Mouse (Mus musculus): ENCODE results near the gene Hdhd5. TPM values are rescaled to one million over a fixed set of nuclear protein-coding genes. Genes with fewer than 3 reads are reported as not detected.
A peak's percentile ranks its signal among the peaks of the same experiment; 100 is the strongest.

Hdhd5 gene
- polyA plus RNA-seq, 1 experiment from 2014 or later, result 20.5 TPM

GRCm38 (mm10) chr6:120517311-120517710, 13.8 kb downstream of the Hdhd5 start:
- Histone ChIP-seq H3K27me3 (ENCODE audit: insufficient read depth, poor library complexity, severe bottlenecking) (no peaks in the 10 kb centered on the region), H3K4me1 (0 out of 2 replicates have a peak, but pooled peaks cover 7% of the 10 kb centered on the region), H3K27ac (peak overlapping the region; percentile 69; the same call in 1 of the 2 replicates), H3K4me3 (no peak overlapping the region), H3K9me3 (no peaks in the 10 kb centered on the region), H3K36me3 (peaks cover 75% of the 10 kb centered on the region)
- 86% methylated on average over 5 of the region's 5 CpGs for WGBS
- DNase-seq (ENCODE audit: low spot score), result no peak

- Histone ChIP-seq H3K36me3 (peaks cover 72% of the 10 kb centered on the region), H3K9me3 (no peaks in the 10 kb centered on the region), H3K4me3 (no peak overlapping the region), H3K4me1 (0 out of 2 replicates have a peak, but pooled peaks cover 7% of the 10 kb centered on the region), H3K27ac (peak overlapping the region; percentile 69; the same call in 1 of the 2 replicates), H3K27me3 (ENCODE audit: insufficient read depth, poor library complexity, severe bottlenecking) (no peaks in the 10 kb centered on the region)
- DNase-seq (ENCODE audit: low spot score), result no peak
- 74% methylated on average over 6 of the region's 6 CpGs for WGBS
Measured at GRCm38 (mm10) chr6:120516879-120517278, 14.2 kb downstream of the Hdhd5 start.

- H3K4me1 ChIP-seq, result 0 out of 2 replicates have a peak, but pooled peaks cover 7% of the 10 kb centered on the region
- no peak for DNase-seq (ENCODE audit: low spot score)
- H3K27me3 ChIP-seq (ENCODE audit: insufficient read depth, poor library complexity, severe bottlenecking), result no peaks in the 10 kb centered on the region
- H3K27ac ChIP-seq, result 0 out of 2 replicates have a peak overlapping the region, but pooled peaks have one; percentile 69
- H3K9me3 ChIP-seq, result no peaks in the 10 kb centered on the region
- WGBS, result 62% methylated on average over 4 of the region's 4 CpGs
- H3K4me3 ChIP-seq, result no peak overlapping the region
- H3K36me3 ChIP-seq, result peaks cover 72% of the 10 kb centered on the region
Measured at GRCm38 (mm10) chr6:120516422-120516821, 14.7 kb downstream of the Hdhd5 start.

- peaks cover 60% of the 10 kb centered on the region for H3K36me3 ChIP-seq
- H3K27ac ChIP-seq, result no peak overlapping the region
- no peaks in the 10 kb centered on the region for H3K9me3 ChIP-seq
- WGBS, result 75% methylated on average over 6 of the region's 6 CpGs
- DNase-seq (ENCODE audit: low spot score), result no peak
- H3K27me3 ChIP-seq (ENCODE audit: insufficient read depth, poor library complexity, severe bottlenecking), result no peaks in the 10 kb centered on the region
- H3K4me3 ChIP-seq, result no peak overlapping the region
- no peaks in the 10 kb centered on the region for H3K4me1 ChIP-seq
Measured at GRCm38 (mm10) chr6:120511212-120511611, 19.9 kb downstream of the Hdhd5 start.

GRCm38 (mm10) chr6:120510425-120510824, 20.7 kb downstream of the Hdhd5 start:
- no peak for DNase-seq (ENCODE audit: low spot score)
- WGBS, result 78% methylated on average over 8 of the region's 8 CpGs
- H3K27me3 ChIP-seq (ENCODE audit: insufficient read depth, poor library complexity, severe bottlenecking), result no peaks in the 10 kb centered on the region
- no peaks in the 10 kb centered on the region for H3K9me3 ChIP-seq
- H3K4me1 ChIP-seq, result peaks cover 3% of the 10 kb centered on the region; the same call in 1 of the 2 replicates
- H3K27ac ChIP-seq, result no peak overlapping the region
- H3K36me3 ChIP-seq, result peaks cover 60% of the 10 kb centered on the region
- H3K4me3 ChIP-seq, result no peak overlapping the region

GRCm38 (mm10) chr6:120509975-120510374, 21.1 kb downstream of the Hdhd5 start:
- Histone ChIP-seq H3K9me3 (no peaks in the 10 kb centered on the region), H3K4me1 (peaks cover 3% of the 10 kb centered on the region; the same call in 1 of the 2 replicates), H3K27me3 (ENCODE audit: insufficient read depth, poor library complexity, severe bottlenecking) (no peaks in the 10 kb centered on the region), H3K27ac (no peak overlapping the region), H3K36me3 (peaks cover 60% of the 10 kb centered on the region), H3K4me3 (no peak overlapping the region)
- 87% methylated on average over 7 of the region's 7 CpGs for WGBS
- DNase-seq (ENCODE audit: low spot score), result no peak

- no peaks in the 10 kb centered on the region for H3K9me3 ChIP-seq
- H3K27ac ChIP-seq, result no peak overlapping the region
- WGBS, result 78% methylated on average over 4 of the region's 4 CpGs
- no peaks in the 10 kb centered on the region for H3K27me3 ChIP-seq (ENCODE audit: insufficient read depth, poor library complexity, severe bottlenecking)
- peaks cover 46% of the 10 kb centered on the region for H3K36me3 ChIP-seq
- DNase-seq (ENCODE audit: low spot score), result no peak
- no peak overlapping the region for H3K4me3 ChIP-seq
- H3K4me1 ChIP-seq, result peaks cover 3% of the 10 kb centered on the region; the same call in 1 of the 2 replicates
Measured at GRCm38 (mm10) chr6:120508645-120509044, 22.5 kb downstream of the Hdhd5 start.

- H3K4me3 ChIP-seq, result no peak overlapping the region
- no peak for DNase-seq (ENCODE audit: low spot score)
- WGBS, result 76% methylated on average over 4 of the region's 4 CpGs
- no peaks in the 10 kb centered on the region for H3K27me3 ChIP-seq (ENCODE audit: insufficient read depth, poor library complexity, severe bottlenecking)
- peaks cover 1% of the 10 kb centered on the region; the same call in 1 of the 2 replicates for H3K9me3 ChIP-seq
- peaks cover 9% of the 10 kb centered on the region; the same call in 1 of the 2 replicates for H3K4me1 ChIP-seq
- H3K36me3 ChIP-seq, result peaks cover 21% of the 10 kb centered on the region
- H3K27ac ChIP-seq, result no peak overlapping the region
Measured at GRCm38 (mm10) chr6:120505531-120505930, 25.6 kb downstream of the Hdhd5 start.

- H3K27me3 ChIP-seq (ENCODE audit: insufficient read depth, poor library complexity, severe bottlenecking), result no peaks in the 10 kb centered on the region
- H3K36me3 ChIP-seq, result peaks cover 7% of the 10 kb centered on the region
- no peak overlapping the region for H3K4me3 ChIP-seq
- peaks cover 9% of the 10 kb centered on the region; the same call in 1 of the 2 replicates for H3K4me1 ChIP-seq
- DNase-seq (ENCODE audit: low spot score), result no peak
- peaks cover 5% of the 10 kb centered on the region; the same call in 1 of the 2 replicates for H3K9me3 ChIP-seq
- H3K27ac ChIP-seq, result no peak overlapping the region
- 64% methylated on average over 3 of the region's 3 CpGs for WGBS
Measured at GRCm38 (mm10) chr6:120504051-120504450, 27.1 kb downstream of the Hdhd5 start.

- DNase-seq (ENCODE audit: low spot score), result no peak
- Histone ChIP-seq H3K27ac (no peak overlapping the region), H3K4me1 (peaks cover 36% of the 10 kb centered on the region), H3K4me3 (no peak overlapping the region), H3K27me3 (ENCODE audit: insufficient read depth, poor library complexity, severe bottlenecking) (peaks cover 58% of the 10 kb centered on the region), H3K36me3 (no peaks in the 10 kb centered on the region), H3K9me3 (peaks cover 5% of the 10 kb centered on the region; the same call in 1 of the 2 replicates)
- WGBS, result 69% methylated on average over 3 of the region's 3 CpGs
Measured at GRCm38 (mm10) chr6:120496544-120496943, 34.6 kb downstream of the Hdhd5 start.

GRCm38 (mm10) chr6:120493374-120494181, 37.5 kb downstream of the Hdhd5 start, which contains the start of gene Tmem121b:
Tmem121b (minus strand) TSS chr6:120493807.
- Histone ChIP-seq H3K36me3 (no peaks in the 10 kb centered on the region), H3K4me1 (peaks cover 39% of the 10 kb centered on the region), H3K4me3 (peak within 1 kb of the TSS; percentile 79), H3K27ac (peak within 1 kb of the TSS; percentile 78), H3K9me3 (no peaks in the 10 kb centered on the region), H3K27me3 (ENCODE audit: insufficient read depth, poor library complexity, severe bottlenecking) (peaks cover 74% of the 10 kb centered on the region)
- WGBS, result 1% methylated on average over 83 of the region's 84 CpGs
- peak; percentile 88 for DNase-seq (ENCODE audit: low spot score)

GRCm38 (mm10) chr6:120492499-120493373, 38.4 kb downstream of the Hdhd5 start:
- Histone ChIP-seq H3K27ac (peak overlapping the region; percentile 78; the same call in 1 of the 2 replicates), H3K9me3 (no peaks in the 10 kb centered on the region), H3K36me3 (no peaks in the 10 kb centered on the region), H3K27me3 (ENCODE audit: insufficient read depth, poor library complexity, severe bottlenecking) (peaks cover 66% of the 10 kb centered on the region), H3K4me1 (peaks cover 35% of the 10 kb centered on the region), H3K4me3 (peak overlapping the region; percentile 79)
- peak; percentile 77 for DNase-seq (ENCODE audit: low spot score)
- 2% methylated on average over 94 of the region's 95 CpGs for WGBS

Measured in heart, embryonic 10.5 days (tissue).